Mouse (Mus musculus): ENCODE measurements around the gene Pmm2. TPM values are rescaled to one million over a fixed set of nuclear protein-coding genes. Genes with fewer than 3 reads are reported as not detected.

Pmm2 gene
- polyA plus RNA-seq, 1 experiment, result 56.6 TPM

- no peak for DNase-seq (ENCODE audit: low read depth)
Observed at GRCm38 (mm10) chr16:8656256-8656655, 18.8 kb downstream of the Pmm2 start.

GRCm38 (mm10) chr16:8658349-8658748 is 20.9 kb downstream of the Pmm2 start:
- no peak for DNase-seq (ENCODE audit: low read depth)
- TF ChIP-seq CTCF (IDR thresholded peaks at IDR 0.05; ENCODE audit: borderline replicate concordance, extremely low read depth, insufficient read depth, insufficient read length) (no peak), POLR2A (IDR thresholded peaks at IDR 0.05; ENCODE audit: borderline replicate concordance, extremely low read depth, insufficient read depth, insufficient read length, poor library complexity, severe bottlenecking) (no peak)

More at GRCm38 (mm10) chr16:8656256-8656655, 18.8 kb downstream of the Pmm2 start:
- no peak for TF ChIP-seq POLR2A (IDR thresholded peaks at IDR 0.05; ENCODE audit: borderline replicate concordance, extremely low read depth, insufficient read depth, insufficient read length, poor library complexity, severe bottlenecking)

- TF ChIP-seq POLR2A (IDR thresholded peaks at IDR 0.05; ENCODE audit: borderline replicate concordance, extremely low read depth, insufficient read depth, insufficient read length, poor library complexity, severe bottlenecking) (no peak), CTCF (IDR thresholded peaks at IDR 0.05; ENCODE audit: borderline replicate concordance, extremely low read depth, insufficient read depth, insufficient read length) (no peak)
- DNase-seq (ENCODE audit: low read depth), result no peak
Observed at GRCm38 (mm10) chr16:8658764-8659163, 21.3 kb downstream of the Pmm2 start.

GRCm38 (mm10) chr16:8663022-8663421 is 25.5 kb downstream of the Pmm2 start:
- no peak for DNase-seq (ENCODE audit: low read depth)
- TF ChIP-seq POLR2A (IDR thresholded peaks at IDR 0.05; ENCODE audit: borderline replicate concordance, extremely low read depth, insufficient read depth, insufficient read length, poor library complexity, severe bottlenecking) (no peak), CTCF (IDR thresholded peaks at IDR 0.05; ENCODE audit: borderline replicate concordance, extremely low read depth, insufficient read depth, insufficient read length) (no peak)

GRCm38 (mm10) chr16:8663606-8664539 is 26.4 kb downstream of the Pmm2 start:
- DNase-seq (ENCODE audit: low read depth), result peak; percentile 16
- TF ChIP-seq CTCF (IDR thresholded peaks at IDR 0.05; ENCODE audit: borderline replicate concordance, extremely low read depth, insufficient read depth, insufficient read length) (no peak), POLR2A (IDR thresholded peaks at IDR 0.05; ENCODE audit: borderline replicate concordance, extremely low read depth, insufficient read depth, insufficient read length, poor library complexity, severe bottlenecking) (no peak)

GRCm38 (mm10) chr16:8665367-8665766 is 27.9 kb downstream of the Pmm2 start:
- TF ChIP-seq CTCF (IDR thresholded peaks at IDR 0.05; ENCODE audit: borderline replicate concordance, extremely low read depth, insufficient read depth, insufficient read length), result no peak
- no peak for TF ChIP-seq POLR2A (IDR thresholded peaks at IDR 0.05; ENCODE audit: borderline replicate concordance, extremely low read depth, insufficient read depth, insufficient read length, poor library complexity, severe bottlenecking)
- DNase-seq (ENCODE audit: low read depth), result no peak

- no peak for DNase-seq (ENCODE audit: low read depth)
- no peak for TF ChIP-seq POLR2A (IDR thresholded peaks at IDR 0.05; ENCODE audit: borderline replicate concordance, extremely low read depth, insufficient read depth, insufficient read length, poor library complexity, severe bottlenecking)
- TF ChIP-seq CTCF (IDR thresholded peaks at IDR 0.05; ENCODE audit: borderline replicate concordance, extremely low read depth, insufficient read depth, insufficient read length), result no peak
Observed at GRCm38 (mm10) chr16:8666452-8666851, 29.0 kb downstream of the Pmm2 start.

GRCm38 (mm10) chr16:8667261-8667660 is 29.8 kb downstream of the Pmm2 start:
- TF ChIP-seq CTCF (IDR thresholded peaks at IDR 0.05; ENCODE audit: borderline replicate concordance, extremely low read depth, insufficient read depth, insufficient read length) (no peak), POLR2A (IDR thresholded peaks at IDR 0.05; ENCODE audit: borderline replicate concordance, extremely low read depth, insufficient read depth, insufficient read length, poor library complexity, severe bottlenecking) (no peak)
- DNase-seq (ENCODE audit: low read depth), result no peak

- no peak for TF ChIP-seq CTCF (IDR thresholded peaks at IDR 0.05; ENCODE audit: borderline replicate concordance, extremely low read depth, insufficient read depth, insufficient read length)
- no peak for TF ChIP-seq POLR2A (IDR thresholded peaks at IDR 0.05; ENCODE audit: borderline replicate concordance, extremely low read depth, insufficient read depth, insufficient read length, poor library complexity, severe bottlenecking)
- no peak for DNase-seq (ENCODE audit: low read depth)
Observed at GRCm38 (mm10) chr16:8667814-8668213, 30.3 kb downstream of the Pmm2 start.

GRCm38 (mm10) chr16:8668386-8668785 is 30.9 kb downstream of the Pmm2 start:
- DNase-seq (ENCODE audit: low read depth), result no peak
- TF ChIP-seq CTCF (IDR thresholded peaks at IDR 0.05; ENCODE audit: borderline replicate concordance, extremely low read depth, insufficient read depth, insufficient read length) (no peak), POLR2A (IDR thresholded peaks at IDR 0.05; ENCODE audit: borderline replicate concordance, extremely low read depth, insufficient read depth, insufficient read length, poor library complexity, severe bottlenecking) (no peak)

GRCm38 (mm10) chr16:8669432-8669831 is 32.0 kb downstream of the Pmm2 start:
- peak; percentile 12 for DNase-seq (ENCODE audit: low read depth)
- no peak for TF ChIP-seq CTCF (IDR thresholded peaks at IDR 0.05; ENCODE audit: borderline replicate concordance, extremely low read depth, insufficient read depth, insufficient read length)
- no peak for TF ChIP-seq POLR2A (IDR thresholded peaks at IDR 0.05; ENCODE audit: borderline replicate concordance, extremely low read depth, insufficient read depth, insufficient read length, poor library complexity, severe bottlenecking)

Data from brain, embryonic 14.5 days (tissue).